Mouse (Mus musculus): ENCODE results near the gene Gsap. TPM values are rescaled to one million over a fixed set of nuclear protein-coding genes. Genes with fewer than 3 reads are reported as not detected.

Gene Gsap
- polyA plus RNA-seq, 1 experiment from 2014 or later: 1.4 TPM

DNA sequence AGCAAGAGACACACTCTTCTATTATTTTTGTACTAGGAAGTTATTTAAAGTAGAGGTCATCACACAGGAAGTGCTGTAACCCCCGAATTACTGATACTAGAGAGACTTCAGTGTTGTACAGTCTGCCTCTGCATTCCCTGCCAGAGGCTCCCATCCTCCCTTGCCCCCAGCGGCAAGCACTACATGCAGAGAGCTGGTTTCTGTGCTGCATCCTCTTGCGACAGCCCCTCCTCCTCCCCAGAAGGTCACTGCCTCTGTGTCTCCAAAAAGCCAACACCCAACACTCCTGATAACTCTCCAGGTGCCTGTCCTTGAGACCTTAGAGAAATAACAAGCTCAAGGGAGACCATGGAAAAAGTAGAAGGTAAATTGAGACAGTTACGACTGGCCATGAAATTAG lies 71.1 kb downstream of the Gsap start:
- Histone ChIP-seq H3K9ac (ENCODE audit: low read length) (no peak overlapping the region), H3K4me3 (ENCODE audit: low read depth, low read length) (no peak overlapping the region), H3K27ac (replicated peaks) (no peak overlapping the region), H3K4me2 (replicated peaks; ENCODE audit: low read depth) (no peak overlapping the region), H3K36me3 (ENCODE audit: control insufficient read depth, insufficient read depth, low read length) (no peaks in the 10 kb centered on the region), H3K9me3 (ENCODE audit: control insufficient read depth, low read length) (no peaks in the 10 kb centered on the region), H3K4me1 (replicated peaks; ENCODE audit: control insufficient read depth, insufficient read depth) (no peaks in the 10 kb centered on the region), H3K27me3 (ENCODE audit: control insufficient read depth, insufficient read depth, low read length) (no peaks in the 10 kb centered on the region)
- 63% methylated on average over 4 of the region's 4 CpGs for WGBS
- ATAC-seq (ENCODE audit: low FRiP score, low TSS enrichment) (no peak), DNase-seq (ENCODE audit: low spot score) (no peak)
- TF ChIP-seq CTCF (IDR thresholded peaks at IDR 0.05; ENCODE audit: low read depth) (no peak), EP300 (optimal IDR thresholded peaks at IDR 0.05) (no peak)

GRCm38 (mm10) chr5:21257806-21258205 lies 71.8 kb downstream of the Gsap start:
- no peaks in the 10 kb centered on the region for H3K36me3 ChIP-seq (ENCODE audit: control insufficient read depth, insufficient read depth, low read length)
- TF ChIP-seq CTCF (IDR thresholded peaks at IDR 0.05; ENCODE audit: low read depth) (peak; percentile 65), EP300 (optimal IDR thresholded peaks at IDR 0.05) (no peak)
- DNase-seq (ENCODE audit: low spot score): no peak
- no peak overlapping the region for H3K4me2 ChIP-seq (replicated peaks; ENCODE audit: low read depth)
- no peak overlapping the region for H3K4me3 ChIP-seq (ENCODE audit: low read depth, low read length)
- WGBS: 69% methylated on average over 6 of the region's 6 CpGs
- no peak overlapping the region for H3K9ac ChIP-seq (ENCODE audit: low read length)
- no peaks in the 10 kb centered on the region for H3K27me3 ChIP-seq (ENCODE audit: control insufficient read depth, insufficient read depth, low read length)
- no peaks in the 10 kb centered on the region for H3K9me3 ChIP-seq (ENCODE audit: control insufficient read depth, low read length)
- H3K4me1 ChIP-seq (replicated peaks; ENCODE audit: control insufficient read depth, insufficient read depth): no peaks in the 10 kb centered on the region
- ATAC-seq (ENCODE audit: low FRiP score, low TSS enrichment): no peak
- H3K27ac ChIP-seq (replicated peaks): no peak overlapping the region

DNA sequence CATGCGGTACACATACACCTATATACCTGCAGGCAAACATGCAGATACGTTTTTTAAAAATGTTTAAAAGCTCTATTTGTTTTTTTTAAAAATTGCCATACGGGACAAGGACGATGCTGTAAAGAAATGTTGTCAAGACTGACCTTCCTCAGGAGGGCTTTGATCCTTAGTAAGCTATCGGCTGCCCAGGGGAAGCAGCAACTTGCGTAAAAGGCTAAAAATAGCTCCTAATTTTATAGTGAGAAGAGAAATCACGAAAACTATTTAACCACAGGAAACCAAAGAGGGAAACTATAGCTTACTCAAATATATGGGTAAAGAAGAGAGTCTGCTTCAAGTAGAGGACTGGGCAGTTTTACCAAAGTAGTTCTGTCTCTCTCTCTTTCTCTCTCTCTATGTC lies 74.7 kb downstream of the Gsap start:
- no peaks in the 10 kb centered on the region for H3K36me3 ChIP-seq (ENCODE audit: control insufficient read depth, insufficient read depth, low read length)
- H3K4me2 ChIP-seq (replicated peaks; ENCODE audit: low read depth): no peak overlapping the region
- no peak for TF ChIP-seq EP300 (optimal IDR thresholded peaks at IDR 0.05)
- no peak for TF ChIP-seq CTCF (IDR thresholded peaks at IDR 0.05; ENCODE audit: low read depth)
- H3K27me3 ChIP-seq (ENCODE audit: control insufficient read depth, insufficient read depth, low read length): no peaks in the 10 kb centered on the region
- no peak overlapping the region for H3K9ac ChIP-seq (ENCODE audit: low read length)
- no peak overlapping the region for H3K4me3 ChIP-seq (ENCODE audit: low read depth, low read length)
- ATAC-seq (ENCODE audit: low FRiP score, low TSS enrichment) (no peak), DNase-seq (ENCODE audit: low spot score) (no peak)
- no peaks in the 10 kb centered on the region for H3K9me3 ChIP-seq (ENCODE audit: control insufficient read depth, low read length)
- H3K4me1 ChIP-seq (replicated peaks; ENCODE audit: control insufficient read depth, insufficient read depth): no peaks in the 10 kb centered on the region
- 76% methylated on average over 7 of the region's 7 CpGs for WGBS
- no peak overlapping the region for H3K27ac ChIP-seq (replicated peaks)

DNA sequence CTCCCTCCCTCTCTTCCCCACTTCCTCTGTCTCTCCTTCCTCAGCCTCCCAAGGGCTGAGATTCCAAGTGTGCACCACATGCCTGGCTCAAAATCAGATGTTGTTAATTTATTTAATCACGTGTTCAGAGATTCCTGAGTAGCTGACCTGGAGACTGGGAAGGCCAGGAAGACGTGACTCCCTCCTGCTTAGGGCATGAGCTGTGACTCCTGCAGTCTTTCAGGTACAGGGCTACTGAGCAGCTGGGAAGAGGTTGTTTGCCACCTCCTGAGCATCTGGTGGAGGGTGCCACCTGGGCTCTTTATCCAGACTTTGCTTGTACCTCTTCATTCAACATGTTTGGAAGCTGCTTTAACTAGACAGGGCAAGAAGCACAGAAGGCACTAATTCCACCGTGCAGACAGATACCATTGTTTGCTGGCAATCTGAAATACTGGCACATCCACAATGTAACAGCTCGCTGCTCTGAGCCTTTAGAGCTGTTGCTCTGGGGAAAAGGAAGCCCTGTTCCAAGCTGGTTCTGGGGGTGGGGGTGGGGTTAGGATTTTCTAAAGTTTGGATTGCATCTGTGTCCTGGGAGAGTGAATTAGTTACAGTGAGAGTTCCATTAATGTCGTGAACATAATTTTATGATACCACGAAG lies 75.3 kb downstream of the Gsap start:
- WGBS: 32% methylated on average over 6 of the region's 6 CpGs

GRCm38 (mm10) chr5:21263202-21264055 lies 77.4 kb downstream of the Gsap start:
- no peak for ATAC-seq (ENCODE audit: low FRiP score, low TSS enrichment)
- no peak for TF ChIP-seq CTCF (IDR thresholded peaks at IDR 0.05; ENCODE audit: low read depth)
- no peak overlapping the region for H3K9ac ChIP-seq (ENCODE audit: low read length)

More for the DNA sequence above, 75.3 kb downstream of the Gsap start:
- Histone ChIP-seq H3K9me3 (ENCODE audit: control insufficient read depth, low read length) (no peaks in the 10 kb centered on the region), H3K4me1 (replicated peaks; ENCODE audit: control insufficient read depth, insufficient read depth) (no peaks in the 10 kb centered on the region), H3K9ac (ENCODE audit: low read length) (no peak overlapping the region), H3K4me2 (replicated peaks; ENCODE audit: low read depth) (no peak overlapping the region), H3K4me3 (ENCODE audit: low read depth, low read length) (no peak overlapping the region), H3K36me3 (ENCODE audit: control insufficient read depth, insufficient read depth, low read length) (no peaks in the 10 kb centered on the region), H3K27me3 (ENCODE audit: control insufficient read depth, insufficient read depth, low read length) (no peaks in the 10 kb centered on the region), H3K27ac (replicated peaks) (no peak overlapping the region)
- TF ChIP-seq CTCF (IDR thresholded peaks at IDR 0.05; ENCODE audit: low read depth): no peak
- no peak for TF ChIP-seq EP300 (optimal IDR thresholded peaks at IDR 0.05)
- ATAC-seq (ENCODE audit: low FRiP score, low TSS enrichment) (no peak), DNase-seq (ENCODE audit: low spot score) (no peak)

More at GRCm38 (mm10) chr5:21263202-21264055, 77.4 kb downstream of the Gsap start:
- no peak for DNase-seq (ENCODE audit: low spot score)
- H3K27ac ChIP-seq (replicated peaks): no peak overlapping the region
- H3K4me3 ChIP-seq (ENCODE audit: low read depth, low read length): no peak overlapping the region
- H3K36me3 ChIP-seq (ENCODE audit: control insufficient read depth, insufficient read depth, low read length): no peaks in the 10 kb centered on the region
- WGBS: 56% methylated on average over 18 of the region's 18 CpGs
- no peak overlapping the region for H3K4me2 ChIP-seq (replicated peaks; ENCODE audit: low read depth)
- H3K27me3 ChIP-seq (ENCODE audit: control insufficient read depth, insufficient read depth, low read length): no peaks in the 10 kb centered on the region
- no peaks in the 10 kb centered on the region for H3K4me1 ChIP-seq (replicated peaks; ENCODE audit: control insufficient read depth, insufficient read depth)
- H3K9me3 ChIP-seq (ENCODE audit: control insufficient read depth, low read length): no peaks in the 10 kb centered on the region
